Mouse (Mus musculus): ENCODE measurements around the gene Sgms2. TPM values are rescaled to one million over a fixed set of nuclear protein-coding genes. Genes with fewer than 3 reads are reported as not detected.
A peak's percentile ranks its signal among the peaks of the same experiment; 100 is the strongest.
"Not testable (repeated sequence)": the region's sequence is repeated elsewhere in the genome, so short reads cannot be mapped to it uniquely, and the experiment has no call there.

The Sgms2 gene
- total RNA-seq, 2 experiments from 2014 or later = 2.1 to 3.5 TPM

GRCm38 (mm10) chr3:131357643-131358042, 133.6 kb downstream of the Sgms2 start:
- DNase-seq = no peak

DNA sequence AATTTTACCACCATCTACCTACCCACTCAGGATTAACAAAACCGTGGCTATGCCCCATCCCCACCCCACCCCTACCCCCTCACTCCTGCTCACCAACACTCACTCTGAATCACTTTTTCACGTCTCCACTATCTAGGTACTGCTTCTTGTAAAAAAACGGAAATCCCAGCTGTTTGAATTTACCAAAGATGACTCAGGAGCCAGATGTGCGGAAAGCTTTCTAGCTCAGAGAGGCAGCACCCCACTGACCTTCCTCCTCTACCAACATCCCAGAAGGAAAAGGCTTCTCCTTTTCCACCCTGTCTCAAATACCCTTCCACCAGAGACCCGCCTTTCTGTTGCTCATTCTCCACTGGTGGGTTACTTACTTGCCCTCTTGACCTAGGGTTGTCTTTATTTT, 135.2 kb downstream of the Sgms2 start:
- DNase-seq = no peak

GRCm38 (mm10) chr3:131350539-131350938, 140.7 kb downstream of the Sgms2 start:
- DNase-seq = no peak

GRCm38 (mm10) chr3:131349013-131349412, 142.2 kb downstream of the Sgms2 start:
- DNase-seq = no peak

- DNase-seq = no peak
Measured at GRCm38 (mm10) chr3:131348579-131348950, 142.6 kb downstream of the Sgms2 start.

DNA sequence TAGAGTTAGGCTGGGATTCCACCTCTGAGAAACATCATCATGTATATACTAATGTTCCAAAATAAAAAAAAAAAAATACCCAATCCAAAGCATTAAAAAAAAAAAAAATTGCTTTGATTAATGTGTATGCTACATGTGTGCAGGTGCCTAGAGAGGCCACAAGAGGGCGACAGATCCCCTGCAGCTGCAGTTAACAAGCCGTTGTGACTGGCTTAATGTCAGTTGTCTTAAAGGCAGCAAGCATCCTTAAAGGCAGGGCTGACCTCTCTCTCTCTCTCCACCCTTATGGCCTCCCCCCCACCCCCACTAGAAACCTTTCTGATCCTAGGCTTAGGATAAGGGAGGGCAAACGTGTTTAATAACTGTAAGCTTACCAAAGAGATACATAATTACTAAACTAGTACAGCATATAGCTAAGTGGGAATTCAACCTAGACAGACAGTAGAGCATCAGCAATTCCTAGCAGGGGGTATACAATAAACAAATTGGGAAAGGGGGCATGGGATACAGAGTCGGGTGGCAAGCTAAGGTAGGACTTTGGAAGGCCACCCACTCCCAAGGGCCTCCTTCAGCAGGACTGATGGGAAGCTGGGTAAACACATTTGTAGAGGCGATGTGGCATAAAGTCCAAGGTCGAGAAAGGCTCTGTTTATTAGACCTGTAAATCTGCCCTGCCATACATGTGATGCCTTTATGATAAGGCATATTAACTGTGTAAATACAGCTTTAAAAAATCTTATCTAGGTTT, 143.2 kb downstream of the Sgms2 start:
- DNase-seq = no peak

DNA sequence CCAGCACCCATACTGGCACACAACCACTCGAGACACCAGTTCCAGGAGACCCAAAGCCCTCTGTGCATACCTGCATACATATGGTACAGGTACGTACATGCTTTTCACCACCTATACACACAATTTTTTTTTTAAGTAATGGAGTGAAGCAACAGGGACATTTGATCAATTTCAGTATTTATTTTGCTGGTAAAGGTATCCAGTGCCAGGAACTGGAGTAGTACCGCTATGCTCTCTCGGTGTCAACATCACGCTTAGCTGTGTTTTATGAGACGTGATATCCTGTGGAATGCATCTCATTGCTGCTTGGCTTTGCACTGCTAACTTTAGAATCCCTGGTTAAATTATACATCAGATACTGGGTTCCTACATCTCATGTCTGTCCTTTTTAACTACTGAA, 145.3 kb downstream of the Sgms2 start:
- DNase-seq = no peak

DNA sequence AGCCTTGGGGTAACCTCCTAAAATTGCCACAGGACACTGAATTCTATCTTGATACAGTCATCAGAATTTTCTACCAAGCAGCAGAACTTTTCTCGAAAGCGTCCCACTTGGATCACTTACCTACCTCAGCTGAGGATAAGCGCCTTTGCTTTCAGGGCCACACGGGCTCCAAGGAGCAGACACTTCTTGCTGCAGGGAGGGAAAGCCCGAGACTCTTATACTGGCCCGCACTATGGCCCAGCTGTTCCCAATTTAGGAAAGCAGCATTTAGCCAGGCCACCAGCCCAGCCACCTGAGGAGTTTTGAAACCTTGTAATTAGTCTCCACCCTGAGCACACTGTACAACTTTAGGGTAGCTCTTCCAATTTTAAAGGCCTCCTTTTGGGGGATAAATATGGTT, 147.9 kb downstream of the Sgms2 start:
- no peak for DNase-seq

DNA sequence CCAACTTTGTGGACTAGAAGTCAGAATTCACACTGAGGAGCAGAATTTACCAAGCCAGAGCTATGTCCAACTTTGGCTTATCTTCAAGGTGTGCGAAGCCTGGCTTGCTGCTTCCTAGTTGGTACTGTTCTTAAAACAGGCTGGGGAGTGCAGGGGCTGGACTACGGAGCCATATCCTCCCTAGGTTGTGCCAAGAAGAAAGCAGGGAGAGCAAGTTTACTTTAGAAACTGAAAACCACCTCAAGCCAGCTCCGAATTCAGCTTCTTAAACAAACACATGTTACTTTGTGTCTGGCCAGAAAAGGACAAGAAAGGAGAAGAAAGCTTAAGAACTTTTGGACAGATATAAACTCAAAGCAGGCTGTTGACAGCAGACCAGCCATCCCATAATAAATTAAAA, 150.3 kb downstream of the Sgms2 start:
- DNase-seq = no peak

- no peak for DNase-seq
Measured at GRCm38 (mm10) chr3:131339280-131339679, 151.9 kb downstream of the Sgms2 start.

DNA sequence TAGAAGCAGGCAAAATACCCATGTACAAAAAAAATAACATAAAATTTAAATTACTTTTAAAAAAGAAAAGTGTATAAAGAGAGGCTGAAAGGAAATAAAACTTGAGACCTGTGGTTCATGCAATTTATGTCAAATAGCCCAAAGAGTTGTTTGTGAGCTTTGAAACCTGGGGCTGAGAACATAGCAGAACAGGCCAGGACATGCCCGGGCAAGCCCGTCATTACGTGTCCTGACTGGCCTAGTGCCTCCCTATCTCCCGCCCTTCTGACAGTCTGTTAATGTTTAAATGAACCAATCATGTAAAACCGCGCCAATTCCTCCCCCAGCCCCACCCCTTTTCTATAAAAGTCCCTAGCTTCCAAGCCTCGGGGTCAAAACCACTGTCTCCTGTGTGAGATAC, 153.5 kb downstream of the Sgms2 start:
- DNase-seq = not testable (repeated sequence)

DNA sequence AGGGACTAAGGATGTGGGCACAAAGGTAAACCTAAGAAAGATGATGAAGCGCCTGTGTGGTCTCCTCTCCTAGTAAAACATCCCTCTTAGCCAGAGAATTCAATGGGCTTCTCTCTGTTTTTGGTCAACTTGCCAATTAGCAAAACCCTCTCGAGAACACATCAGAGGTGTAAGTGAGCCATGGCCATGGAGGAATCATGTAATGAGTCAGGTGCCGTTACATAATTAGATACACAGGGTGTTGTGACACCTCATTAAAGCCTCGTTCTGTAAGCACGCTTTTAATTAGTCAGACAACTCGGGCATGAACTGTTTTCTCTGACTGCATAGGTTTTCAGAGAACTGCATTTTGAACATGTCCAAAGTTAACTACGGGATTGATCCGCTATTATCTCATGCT, 154.6 kb downstream of the Sgms2 start:
- DNase-seq = no peak

GRCm38 (mm10) chr3:131335117-131335547, 156.1 kb downstream of the Sgms2 start:
- no peak for DNase-seq

GRCm38 (mm10) chr3:131327189-131327588, 164.0 kb downstream of the Sgms2 start:
- DNase-seq = no peak

DNA sequence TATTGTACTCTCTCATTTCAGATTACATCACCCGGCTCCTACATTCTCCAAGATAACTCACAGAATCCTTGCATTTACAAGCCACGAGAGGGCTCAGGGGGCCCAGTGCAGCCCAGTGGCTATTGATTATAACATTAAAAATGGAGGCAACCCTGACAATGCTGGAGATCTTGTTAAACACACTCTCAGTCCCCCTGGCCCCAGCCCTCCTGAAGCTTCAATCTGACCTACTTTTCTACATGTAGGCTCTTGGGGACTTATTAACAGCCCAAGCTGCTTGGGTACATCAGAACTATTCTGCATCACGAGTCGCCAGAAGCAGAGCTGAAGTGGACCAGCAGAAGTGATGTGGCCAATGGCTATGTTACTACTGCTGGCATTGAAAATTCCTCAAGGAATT, 164.6 kb downstream of the Sgms2 start:
- DNase-seq = no peak

GRCm38 (mm10) chr3:131322081-131322815, 169.0 kb downstream of the Sgms2 start:
- no peak for DNase-seq

DNA sequence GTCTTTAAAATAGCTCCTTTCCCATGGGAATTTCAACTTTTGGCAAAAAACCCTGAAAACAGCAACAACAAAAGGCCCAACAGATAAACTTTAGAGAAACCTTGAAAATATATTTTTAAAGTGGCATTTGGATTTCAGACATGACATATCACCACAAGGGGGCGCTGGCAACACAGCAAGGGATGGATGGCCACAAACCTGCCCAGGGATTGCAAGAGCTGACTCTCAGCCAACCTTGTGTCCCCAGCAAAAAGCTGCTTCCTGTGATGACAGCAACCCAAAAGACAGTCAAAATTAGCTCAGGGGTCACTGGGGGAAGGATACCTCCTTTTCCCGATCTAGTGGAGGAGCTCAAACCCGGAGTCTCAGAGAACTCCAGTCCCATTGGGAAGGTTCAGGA, 171.0 kb downstream of the Sgms2 start:
- DNase-seq = peak; percentile 55 to 73

DNA sequence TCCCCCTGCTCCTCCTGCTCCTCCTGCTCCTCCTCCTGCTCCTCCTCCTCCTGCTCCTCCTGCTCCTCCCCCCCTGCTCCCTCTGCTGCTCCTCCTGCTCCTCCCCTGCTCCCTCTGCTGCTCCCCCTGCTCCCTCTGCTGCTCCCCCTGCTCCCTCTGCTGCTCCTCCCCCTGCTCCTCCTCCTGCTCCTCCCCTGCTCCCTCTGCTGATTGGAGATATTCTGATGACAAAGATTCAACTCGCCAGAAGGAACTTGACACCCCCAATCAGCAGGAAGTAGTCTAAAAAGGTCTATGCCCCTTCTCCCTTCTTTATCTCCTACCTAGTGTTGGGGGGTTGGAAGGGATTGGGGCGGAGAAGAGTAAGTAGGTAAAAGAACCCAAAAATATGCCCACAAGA, 173.0 kb downstream of the Sgms2 start:
- no peak for DNase-seq

- DNase-seq = no peak
Measured at GRCm38 (mm10) chr3:131317126-131317525, 174.1 kb downstream of the Sgms2 start.

GRCm38 (mm10) chr3:131315957-131316510, 175.2 kb downstream of the Sgms2 start:
- no peak for DNase-seq

DNA sequence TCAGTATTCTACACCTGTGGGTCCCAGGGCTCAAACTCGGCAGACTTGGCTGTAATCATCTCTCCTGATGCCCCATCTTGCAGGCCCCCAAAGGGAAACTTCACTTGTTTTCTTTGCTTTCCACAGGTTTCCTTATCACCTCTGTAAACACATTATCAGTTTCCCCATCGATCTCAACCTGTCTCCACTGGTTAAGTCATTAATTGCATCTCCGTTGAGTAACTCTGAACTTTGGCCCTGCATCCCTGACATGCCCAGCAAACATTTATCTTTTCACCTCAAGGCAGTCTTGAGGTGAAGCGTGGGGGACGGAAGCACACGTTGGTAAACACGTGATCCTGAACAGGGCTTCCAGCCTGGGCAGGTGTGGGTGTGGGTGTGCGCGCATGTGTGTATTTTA, 178.9 kb downstream of the Sgms2 start:
- DNase-seq = no peak

GRCm38 (mm10) chr3:131310572-131310971, 180.6 kb downstream of the Sgms2 start:
- DNase-seq = no peak

GRCm38 (mm10) chr3:131307811-131308210, 183.4 kb downstream of the Sgms2 start:
- DNase-seq = no peak

GRCm38 (mm10) chr3:131306255-131306654, 185.0 kb downstream of the Sgms2 start:
- DNase-seq = no peak

Data from layer of hippocampus, postnatal 36 days (tissue).